9 mouse cellular contexts compared by ENCODE assay signal in the genomic region with DNA sequence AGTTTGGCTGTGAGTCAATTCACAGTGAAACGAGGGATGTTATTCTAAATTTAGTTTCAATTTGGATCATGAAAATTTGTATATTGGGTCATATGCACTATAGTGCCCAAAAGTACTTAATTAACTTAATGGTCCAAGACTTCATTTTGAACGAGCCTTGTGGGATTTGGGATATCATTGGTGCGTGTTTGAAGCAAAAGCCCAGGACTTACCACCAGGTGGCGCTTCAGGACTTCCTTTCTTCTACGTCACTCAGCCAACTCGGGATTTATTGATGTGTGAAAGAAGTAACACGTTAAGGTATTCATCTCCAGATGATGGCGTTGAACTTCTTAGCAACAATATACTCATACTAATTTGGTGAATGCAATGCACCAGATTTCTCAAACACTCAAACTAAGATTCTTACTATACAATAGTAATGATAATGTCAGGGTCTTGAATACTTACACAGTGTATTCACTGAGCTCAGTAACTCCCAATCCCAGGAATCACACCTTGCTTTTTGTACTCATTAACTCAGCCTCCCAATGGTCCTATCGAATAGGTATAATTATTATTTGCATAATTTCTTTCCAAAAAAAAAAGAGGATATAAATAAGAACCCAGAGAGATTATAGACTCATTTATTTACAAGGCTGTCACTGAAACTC.
A peak's percentile ranks its signal among the peaks of the same experiment; 100 is the strongest.
DNase-seq lines count a peak whose midpoint lies in the region; TF ChIP-seq lines count a peak whose summit lies in the region.
"Had no signal": no experiment of that assay in that cellular context is flagged by ENCODE, and none has a peak within 500 bp of the region (broad histone marks: within the 10 kb centered on the region; RNA-seq: fewer than 3 reads in every experiment).

No protein-coding gene starts in this region.

- H3K4me1 ChIP-seq in ES-E14 (ENCODE audit: control insufficient read depth in 2 of 2, insufficient read depth in 2 of 2, low read length in 2 of 2, poor library complexity in 1 of 2) = no peaks in the 10 kb centered on the region
- H3K4me1 ChIP-seq: liver, embryonic 15.5 days had no signal

- H3K36me3 ChIP-seq in ES-E14 (ENCODE audit: control insufficient read depth, insufficient read depth, low read length, poor library complexity, severe bottlenecking) = no peaks in the 10 kb centered on the region
- H3K36me3 ChIP-seq: liver, embryonic 15.5 days had no signal

- no peaks in the 10 kb centered on the region for H3K9me3 ChIP-seq in ES-E14 (ENCODE audit: control insufficient read depth, insufficient read depth, low read depth, low read length)
- H3K9me3 ChIP-seq: liver, embryonic 15.5 days had no signal

- no peak overlapping the region for H3K9ac ChIP-seq in ES-E14 (ENCODE audit: insufficient read depth, low read depth, low read length, poor library complexity, severe bottlenecking)
- H3K9ac ChIP-seq: liver, embryonic 15.5 days had no signal

- intact Hi-C loops in heart, postnatal 36 days (cut with DNase I) = no loop called here

- H3K4me3 ChIP-seq in ES-E14 (ENCODE audit: insufficient read depth in 1 of 2, low read depth in 1 of 2, low read length in 2 of 2, poor library complexity in 1 of 2, severe bottlenecking in 1 of 2) = no peak overlapping the region
- H3K4me3 ChIP-seq: liver, embryonic 15.5 days had no signal

- H3K27ac ChIP-seq in ES-E14 (ENCODE audit: insufficient read depth, low read depth, low read length, poor library complexity, severe bottlenecking) = no peak overlapping the region
- H3K27ac ChIP-seq: liver, embryonic 15.5 days had no signal

- peak; percentile 64 for DNase-seq in ES-E14 (ENCODE audit: low read depth, low spot score)
- DNase-seq in adrenal gland, adult 18-20 months (ENCODE audit: low spot score in 2 of 2) = peak; percentile 50 to 55
- peak; percentile 80 for DNase-seq in embryo, embryonic 10 days (ENCODE audit: low spot score)
- DNase-seq in heart, postnatal 36 days = peak; percentile 3 to 43
- DNase-seq in layer of hippocampus, adult 9-11 months = peak; percentile 63
- peak; percentile 67 for DNase-seq in lung, postnatal 14 days
- peak; percentile 86 to 92 for DNase-seq in right cerebral cortex, postnatal 10 days (ENCODE audit: low spot score in 2 of 2)
- no peak for DNase-seq in spleen, postnatal 14 days (ENCODE audit: low spot score in 2 of 2)

- in situ Hi-C loops in ES-E14 (cut with MboI; ENCODE audit: low sequenced_read_pairs in 2 of 2, unreplicated experiment in 2 of 2) = no loop called here

TF ChIP-seq in ES-E14, 5 proteins besides CTCF, POLR2A, EP300 and RAD21:
- TF ChIP-seq CHD2 (IDR thresholded peaks at IDR 0.05; ENCODE audit: low read depth, low read length) (no peak), MAFK (IDR thresholded peaks at IDR 0.05; ENCODE audit: insufficient read depth, low read depth, low read length) (no peak), HCFC1 (IDR thresholded peaks at IDR 0.05; ENCODE audit: borderline replicate concordance, insufficient read depth, low read length) (no peak), ZC3H11A (IDR thresholded peaks at IDR 0.05; ENCODE audit: borderline replicate concordance, low read depth, low read length) (peak; percentile 30; the same call in 1 of the 2 replicates)

Comparison
In these comparisons a context has a peak if more than half of its experiments do, and no peak if none do; other contexts are left out.
1. DNase-seq: peak in ES-E14 (single experiment), adrenal gland, adult 18-20 months (2 of 2), embryo, embryonic 10 days (single experiment), heart, postnatal 36 days (2 of 2), layer of hippocampus, adult 9-11 months (single experiment), lung, postnatal 14 days (single experiment) and right cerebral cortex, postnatal 10 days (2 of 2); none in spleen, postnatal 14 days (0 of 2).